Mouse (Mus musculus): ENCODE results near the gene Tmem72.

Gene Tmem72

DNA sequence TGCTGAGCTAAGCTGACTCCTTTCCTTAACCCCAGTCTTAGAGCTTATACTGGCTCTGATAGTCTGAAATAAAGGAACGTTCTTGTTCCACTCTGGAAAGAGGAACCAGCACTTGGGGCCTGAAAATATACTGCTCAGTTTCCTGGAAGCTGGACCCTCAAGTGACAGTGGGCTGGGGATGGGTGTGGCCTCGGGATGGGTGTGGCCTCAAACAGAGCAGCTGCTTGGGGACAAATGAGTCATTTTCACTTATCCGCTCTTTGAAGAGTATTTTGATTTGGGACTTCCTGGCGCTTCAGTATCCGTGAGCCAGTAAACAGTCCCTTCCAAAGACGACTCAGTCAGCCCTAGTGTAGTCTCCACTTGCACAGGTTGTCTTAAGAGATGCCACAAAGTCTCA is 34.4 kb downstream of the Tmem72 start:
- in situ Hi-C loops (cut with MseI, MboI) = no loop called here

DNA sequence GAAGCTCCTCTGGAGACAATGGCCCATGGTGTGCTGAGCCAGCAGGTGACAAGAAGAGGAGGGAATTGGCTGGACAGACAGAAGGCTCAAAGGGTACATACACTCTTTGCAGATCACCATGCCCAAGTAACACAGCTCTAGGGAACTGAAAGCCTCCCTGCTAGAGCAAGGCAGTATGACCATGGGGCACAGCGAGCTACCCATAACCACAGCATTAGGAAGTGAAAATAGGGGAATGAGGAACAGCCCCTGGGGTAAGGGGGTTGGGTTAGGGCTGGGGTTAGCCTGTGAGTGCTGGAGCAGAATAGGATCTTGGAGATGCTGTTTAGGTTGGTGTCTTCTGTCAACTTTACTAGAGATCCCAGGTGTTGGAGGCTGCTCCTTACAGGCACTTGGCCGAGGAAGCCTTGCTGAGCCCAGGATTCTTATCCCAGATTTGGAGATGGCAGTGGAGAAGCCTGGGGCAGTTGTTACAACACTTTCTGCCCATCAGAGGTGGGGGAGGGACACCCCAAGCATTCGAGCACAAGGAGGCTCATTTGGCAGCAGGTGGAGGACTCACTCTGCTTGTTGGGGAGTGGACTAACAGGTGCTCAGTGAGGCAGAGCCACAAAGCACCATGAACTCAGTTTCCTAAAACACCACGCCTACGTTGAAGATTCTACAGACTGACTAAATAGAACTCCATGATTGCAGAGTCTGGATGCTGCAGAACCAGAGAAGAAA is 37.0 kb downstream of the Tmem72 start:
- in situ Hi-C loops (cut with MseI, MboI) = no loop called here

DNA sequence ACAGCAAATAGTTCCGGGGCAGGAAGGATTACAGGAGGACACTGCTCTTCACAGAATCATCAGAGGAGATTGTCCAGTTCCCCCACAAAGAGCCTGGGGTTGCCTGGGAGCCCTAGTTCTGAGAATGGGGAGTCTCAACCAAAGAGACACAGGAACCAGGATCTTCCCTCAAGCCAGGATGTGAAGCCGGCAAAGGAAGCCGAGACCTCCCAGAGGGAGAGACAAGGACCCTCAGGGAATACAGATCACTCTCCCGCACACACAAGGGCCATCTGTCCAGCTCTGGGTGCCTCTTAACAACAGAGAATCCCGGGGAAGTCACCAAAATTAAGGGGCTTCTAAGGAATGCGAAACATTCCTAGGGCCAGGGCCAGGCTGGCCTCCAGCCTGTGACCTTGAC is 39.4 kb downstream of the Tmem72 start:
- in situ Hi-C loops (cut with MseI, MboI) = no loop called here

DNA sequence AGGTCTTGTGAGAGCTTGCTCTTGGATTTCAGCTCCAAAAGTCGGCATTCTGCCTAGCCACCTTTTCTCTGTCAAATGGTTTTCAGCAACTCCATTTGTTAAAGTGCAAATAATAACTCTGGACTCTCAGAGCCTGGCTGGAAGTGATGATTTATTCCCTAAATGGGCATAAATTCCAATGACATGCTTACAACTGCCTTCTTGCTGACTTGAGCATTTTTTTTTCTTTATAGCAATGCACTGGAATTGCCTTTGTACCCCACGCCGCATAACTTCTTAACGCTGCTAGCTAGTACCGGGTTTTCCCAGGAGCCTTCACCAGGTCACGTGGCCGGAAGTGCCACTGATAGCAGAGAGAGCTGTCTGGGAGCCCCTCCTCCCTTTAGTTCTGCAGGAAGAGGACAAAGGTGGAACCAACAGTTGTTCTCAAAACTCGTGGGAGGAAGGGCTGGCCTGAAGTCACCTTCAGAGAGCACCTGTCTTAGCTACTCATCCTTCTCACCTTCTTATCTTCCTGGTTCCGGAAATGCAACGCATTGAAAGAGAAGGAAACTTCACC is 40.3 kb downstream of the Tmem72 start:
- in situ Hi-C loops (cut with MseI, MboI) = no loop called here

DNA sequence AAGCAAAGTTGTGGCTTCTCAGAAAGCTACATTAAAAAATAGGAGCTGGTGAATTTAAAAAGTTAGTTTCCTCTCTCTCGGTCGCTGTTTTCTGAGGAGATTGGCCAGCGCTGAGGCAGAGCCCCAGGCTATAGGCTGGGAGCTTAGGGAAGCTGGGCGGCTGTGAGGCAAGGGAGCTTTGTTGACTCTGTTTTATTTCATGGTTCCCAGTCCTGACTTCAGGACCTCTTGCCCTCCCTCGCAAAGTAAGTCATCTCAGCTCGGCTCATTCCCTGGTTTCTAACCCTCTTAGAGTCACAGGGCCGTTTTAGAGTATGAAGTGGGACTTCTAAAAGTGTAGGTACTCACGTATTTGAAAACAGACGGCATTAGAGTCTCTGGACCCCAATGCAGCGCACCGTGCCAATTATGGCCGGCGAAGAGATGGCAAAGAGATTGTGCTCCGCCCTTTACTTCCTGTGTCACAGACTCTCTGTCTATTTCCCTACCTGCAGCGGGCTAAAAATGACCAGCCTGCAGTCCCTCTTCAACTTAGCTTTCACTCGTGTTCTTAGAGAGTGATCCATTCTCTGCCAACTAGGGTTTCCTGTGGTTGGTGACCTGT is 42.3 kb downstream of the Tmem72 start:
- in situ Hi-C loops (cut with MseI, MboI) = loop anchor here in 1 of 2 experiments (25.0 kb wide), 1 partner anchor 1163 kb away; the partner anchor contains the start of gene Zfp637

DNA sequence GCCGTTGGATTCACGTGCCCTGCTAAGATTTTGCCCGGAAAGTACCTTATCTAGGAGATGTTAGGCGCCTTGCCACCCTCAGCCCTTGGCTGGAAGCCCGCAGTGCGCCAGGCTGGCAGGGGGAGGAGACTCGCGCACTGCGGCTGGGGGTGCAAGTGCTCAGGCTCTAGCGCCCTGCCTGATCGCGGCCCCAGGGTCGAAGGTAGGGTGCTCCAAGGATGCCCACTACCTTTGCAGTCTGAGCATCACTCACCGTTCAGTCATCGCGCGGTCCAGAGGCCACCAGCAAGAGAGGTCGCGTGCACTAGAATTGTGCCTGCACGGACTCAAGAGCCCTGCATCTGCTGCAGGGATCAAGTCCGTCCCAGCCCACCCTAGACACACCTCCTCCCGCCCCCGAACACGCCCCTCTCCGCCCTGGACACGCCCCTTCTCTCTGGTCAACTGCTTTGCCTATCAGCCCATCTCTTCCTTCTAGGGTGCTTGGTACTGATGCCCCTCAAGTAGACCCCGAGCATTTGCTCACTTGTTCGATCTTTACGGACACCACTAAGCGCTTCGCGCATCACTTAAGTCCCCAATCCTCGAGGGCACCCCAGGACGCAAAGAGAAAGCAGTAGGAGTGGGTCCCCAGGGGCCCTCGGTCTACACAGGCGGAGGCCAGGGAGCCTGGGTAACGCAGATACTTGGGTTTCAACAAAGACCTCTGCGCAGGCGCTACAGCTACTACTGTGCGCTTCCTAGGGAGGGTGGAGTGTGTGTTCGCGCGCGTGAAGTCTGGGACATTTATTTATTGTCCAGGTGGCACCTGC is 43.0 kb downstream of the Tmem72 start, which contains the start of gene Rassf4:
TSS of gene Rassf4 (minus strand) at position 482 of the 812 bp plus-strand sequence.
- in situ Hi-C loops (cut with MseI, MboI) = loop anchor here in 1 of 2 experiments (25.0 kb wide), 1 partner anchor 1164 kb away; the partner anchor contains the start of gene Zfp637

DNA sequence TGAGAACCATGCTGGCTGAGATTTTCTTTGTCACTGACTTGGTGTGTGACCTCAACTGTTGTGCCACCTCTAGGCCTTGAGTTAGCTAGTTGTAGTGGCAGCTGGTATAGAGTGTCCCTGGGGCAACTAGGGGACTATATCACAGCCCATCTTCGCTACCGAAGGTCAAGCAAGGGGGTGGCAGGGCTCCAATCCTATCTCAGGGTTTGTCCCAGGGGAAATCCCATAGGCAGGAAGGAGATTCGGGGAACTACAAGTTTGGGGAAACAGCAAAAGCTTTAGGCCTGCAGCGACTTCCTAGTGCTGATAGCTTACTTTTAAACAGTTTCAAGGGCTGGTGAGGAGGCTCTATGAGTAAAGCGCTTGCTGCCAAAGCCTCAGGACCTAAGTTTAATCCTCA is 44.4 kb downstream of the Tmem72 start:
- in situ Hi-C loops (cut with MseI, MboI) = loop anchor here in 1 of 2 experiments (25.0 kb wide), 1 partner anchor 1165 kb away; the partner anchor contains the start of gene Zfp637

DNA sequence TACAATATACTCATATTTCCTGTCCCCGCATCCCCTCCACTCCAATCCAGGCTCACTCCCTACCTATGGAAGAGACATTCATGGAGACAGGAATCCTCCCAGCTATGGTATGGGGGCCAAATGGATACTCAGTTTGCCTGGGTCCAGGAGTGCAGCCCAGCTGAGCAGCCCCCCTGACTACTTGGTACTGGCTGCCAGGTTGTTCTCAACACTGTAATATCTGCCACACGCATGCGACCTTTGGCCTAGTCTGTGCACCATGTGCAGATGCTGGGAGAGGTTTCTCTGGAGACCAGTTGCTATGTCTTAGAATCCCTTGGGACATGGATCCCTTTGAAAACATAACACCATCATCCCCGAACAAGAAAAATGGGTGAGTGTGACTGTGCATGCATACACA is 44.9 kb downstream of the Tmem72 start:
- in situ Hi-C loops (cut with MseI, MboI) = loop anchor here in 1 of 2 experiments (25.0 kb wide), 1 partner anchor 1166 kb away; the partner anchor contains the start of gene Zfp637

DNA sequence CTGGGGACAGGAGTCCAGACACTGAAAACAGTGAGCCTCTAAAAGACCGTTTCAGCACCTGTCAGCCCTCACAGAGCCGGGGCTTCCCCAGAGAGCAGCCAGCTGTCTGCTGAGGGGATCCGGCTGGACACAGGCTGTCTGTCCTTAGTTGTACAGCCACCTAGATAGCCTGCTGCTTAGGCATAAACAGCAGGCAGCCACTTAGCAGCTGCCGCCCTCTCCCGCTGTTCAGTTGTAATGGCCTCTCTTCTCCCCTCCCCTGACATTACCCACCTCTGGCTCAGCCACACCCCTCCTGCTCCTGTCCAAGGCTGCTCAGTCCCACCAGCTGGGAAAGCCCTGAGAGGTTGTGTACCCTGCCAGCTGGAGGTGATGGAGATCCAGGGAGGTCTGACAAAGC is 45.7 kb downstream of the Tmem72 start:
- in situ Hi-C loops (cut with MseI, MboI) = loop anchor here in 1 of 2 experiments (25.0 kb wide), 1 partner anchor 1166 kb away; the partner anchor contains the start of gene Zfp637

DNA sequence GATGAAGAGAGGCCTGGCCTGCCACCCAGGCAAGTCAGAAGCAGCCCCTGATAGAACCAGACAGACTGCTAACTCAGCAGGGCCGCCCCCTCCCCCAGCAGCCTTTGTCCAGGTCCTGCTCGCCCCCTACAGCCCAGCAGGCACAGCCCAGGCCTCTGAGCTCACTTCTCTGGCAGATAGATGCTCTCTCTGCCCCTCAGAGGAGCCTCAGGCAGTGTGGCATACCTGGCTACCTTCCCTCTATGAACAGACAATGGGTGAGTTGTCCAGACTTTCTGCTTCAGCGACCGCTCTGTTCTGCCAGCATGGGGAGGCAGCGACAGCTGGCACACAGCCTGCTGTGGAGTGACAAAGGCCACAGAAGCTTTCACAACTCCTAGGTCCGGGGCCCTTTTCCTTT is 46.6 kb downstream of the Tmem72 start:
- in situ Hi-C loops (cut with MseI, MboI) = loop anchor here in 1 of 2 experiments (25.0 kb wide), 1 partner anchor 1167 kb away; the partner anchor contains the start of gene Zfp637

DNA sequence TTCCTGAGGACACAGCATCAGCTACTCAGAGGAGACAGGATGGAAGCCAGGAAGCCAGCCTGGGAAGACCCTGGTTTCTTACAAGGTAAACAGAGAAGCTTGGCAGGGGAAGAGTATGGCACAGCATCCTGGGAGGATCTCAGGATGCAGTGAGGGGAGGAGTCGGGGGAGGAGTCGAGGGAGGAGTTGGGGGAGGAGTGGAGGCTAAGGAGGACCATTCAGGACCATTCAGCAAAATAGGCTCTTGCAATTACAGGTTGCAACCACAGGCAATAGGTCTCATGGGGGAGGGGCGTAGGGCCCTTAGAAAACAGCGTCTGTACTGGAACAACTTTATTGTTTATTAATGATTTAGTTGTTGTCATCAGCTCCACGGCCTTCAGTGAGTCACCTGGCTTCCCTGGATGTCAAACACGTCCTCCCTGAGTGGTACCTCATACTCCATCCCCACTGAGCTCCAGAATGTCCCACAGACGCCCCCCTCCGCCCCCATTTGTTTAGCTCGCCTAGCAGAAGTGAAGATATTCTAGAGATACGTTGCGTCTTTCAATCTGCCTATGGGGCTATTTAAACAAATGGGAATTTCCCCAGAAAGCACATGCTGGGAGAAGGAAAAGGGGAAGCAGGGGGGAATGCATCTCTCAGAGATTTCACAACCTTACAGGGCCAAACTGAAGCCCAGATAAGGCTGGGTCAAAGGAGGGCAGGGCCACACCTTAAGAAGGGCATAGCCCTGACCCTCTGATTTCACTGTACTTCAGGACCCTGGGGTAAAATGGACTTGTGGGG is 47.8 kb downstream of the Tmem72 start:
- in situ Hi-C loops (cut with MseI, MboI) = loop anchor here in 1 of 2 experiments (25.0 kb wide), 1 partner anchor 1168 kb away; the partner anchor contains the start of gene Zfp637

DNA sequence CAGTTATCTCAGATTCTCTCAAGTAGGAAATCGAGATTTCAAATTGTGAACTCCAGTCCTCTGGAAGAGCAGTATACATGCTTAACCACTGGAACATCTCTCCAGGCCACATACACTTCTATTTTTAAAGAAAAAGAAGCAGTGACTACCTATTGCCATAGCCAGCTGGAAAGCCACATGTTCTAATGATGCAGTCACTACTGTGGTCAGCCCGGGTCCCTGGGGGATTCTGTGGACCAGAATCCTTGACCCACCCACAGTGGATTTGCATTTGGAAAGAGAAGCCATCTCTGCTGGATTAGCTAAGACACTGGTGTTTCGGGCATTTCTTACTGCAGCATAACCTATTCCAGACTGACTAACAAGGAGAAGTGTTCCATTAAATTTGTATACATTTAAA is 49.3 kb downstream of the Tmem72 start:
- in situ Hi-C loops (cut with MseI, MboI) = loop anchor here in 1 of 2 experiments (25.0 kb wide), 1 partner anchor 1170 kb away; the partner anchor contains the start of gene Zfp637

DNA sequence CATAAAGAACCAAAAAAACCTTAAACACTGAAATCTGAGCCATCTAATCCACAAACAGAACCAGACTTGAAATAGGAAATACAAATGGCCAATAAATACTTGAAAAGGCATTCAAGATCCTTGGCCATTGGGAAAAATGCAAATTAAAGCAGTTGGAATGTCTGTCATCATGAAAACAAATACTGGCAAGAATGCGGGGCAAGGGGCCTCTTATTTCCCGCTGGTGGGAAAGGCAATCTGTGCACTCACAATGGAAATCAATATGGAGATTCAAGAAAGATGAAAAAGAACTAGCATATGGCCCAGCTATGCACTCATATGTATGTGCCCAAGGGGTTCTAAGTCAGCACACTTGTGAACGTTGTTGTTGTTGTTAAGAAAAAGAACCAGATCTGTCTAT is 49.8 kb downstream of the Tmem72 start:
- in situ Hi-C loops (cut with MseI, MboI) = loop anchor here in 1 of 2 experiments (25.0 kb wide), 1 partner anchor 1170 kb away; the partner anchor contains the start of gene Zfp637

DNA sequence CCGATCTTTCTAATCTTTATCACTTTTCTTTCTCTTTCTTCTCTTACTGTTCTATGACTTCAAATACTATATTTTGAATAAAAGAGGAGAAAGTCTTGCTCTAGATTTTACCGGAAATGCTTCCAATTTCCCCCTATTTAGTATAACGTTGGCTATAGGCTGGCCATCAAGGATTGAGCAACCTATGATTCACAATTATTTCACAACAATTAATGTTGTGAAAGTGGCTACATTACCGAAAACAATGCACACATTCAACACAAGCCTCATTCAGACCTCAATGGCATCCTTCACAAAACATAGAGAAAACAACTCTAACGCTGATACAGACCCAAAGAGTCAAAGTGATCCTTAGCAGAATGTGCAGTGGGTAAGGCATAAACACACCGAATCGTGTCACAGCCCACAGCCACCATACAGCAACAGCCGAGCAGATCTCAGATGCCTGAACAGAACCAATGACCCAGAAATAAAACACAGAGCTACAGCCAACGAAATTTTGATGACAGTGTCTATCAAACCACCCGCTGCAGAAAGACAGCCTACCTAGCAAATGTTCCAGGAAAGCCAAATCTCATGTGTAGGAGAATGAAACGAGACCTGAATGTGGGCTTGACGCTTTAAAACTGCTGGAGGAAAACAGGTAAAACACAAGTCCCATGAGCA is 50.5 kb downstream of the Tmem72 start:
- in situ Hi-C loops (cut with MseI, MboI) = loop anchor here in 1 of 2 experiments (25.0 kb wide), 1 partner anchor 1171 kb away; the partner anchor contains the start of gene Zfp637

DNA sequence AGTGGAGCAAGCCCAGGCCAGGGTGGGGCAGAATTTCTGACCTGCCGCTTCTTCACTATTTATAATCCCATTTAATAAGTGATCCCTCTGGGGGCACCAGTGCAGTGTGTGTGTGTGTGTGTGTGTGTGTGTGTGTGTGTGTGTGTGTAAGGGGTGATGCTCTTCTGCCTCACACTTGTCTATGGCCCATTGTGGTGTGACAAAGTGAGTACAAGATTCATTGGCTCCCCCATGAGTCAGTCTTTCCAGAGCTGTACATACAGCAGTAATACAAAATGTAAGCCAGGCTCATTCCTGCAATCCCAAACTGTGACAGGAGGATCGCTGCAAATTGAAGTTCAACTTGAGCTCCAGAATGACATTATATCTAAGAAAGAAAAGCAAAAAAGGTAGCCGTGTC is 51.9 kb downstream of the Tmem72 start:
- in situ Hi-C loops (cut with MseI, MboI) = loop anchor here in 1 of 2 experiments (25.0 kb wide), 1 partner anchor 1172 kb away; the partner anchor contains the start of gene Zfp637

DNA sequence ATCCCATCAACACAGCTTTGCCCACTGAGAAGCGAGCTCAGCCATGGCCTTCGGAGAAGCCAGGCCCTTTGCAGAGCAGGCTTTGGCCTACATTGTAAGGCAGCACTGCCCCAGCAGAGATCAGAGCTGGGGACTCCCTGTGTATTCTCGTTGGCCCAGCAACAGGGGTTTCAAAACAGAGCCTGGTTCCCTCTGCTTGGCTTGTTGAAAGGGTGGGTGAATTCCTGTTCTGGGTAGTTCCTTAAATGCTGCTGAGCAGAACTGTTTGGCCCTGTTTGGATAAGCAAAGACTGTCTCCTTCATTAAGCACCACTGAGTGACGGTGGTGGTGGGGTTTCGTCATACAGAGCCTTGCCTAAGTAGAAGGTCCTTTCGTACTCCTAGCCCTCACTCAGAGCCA is 52.7 kb downstream of the Tmem72 start:
- in situ Hi-C loops (cut with MseI, MboI) = loop anchor here in 1 of 2 experiments (25.0 kb wide), 1 partner anchor 1173 kb away; the partner anchor contains the start of gene Zfp637

DNA sequence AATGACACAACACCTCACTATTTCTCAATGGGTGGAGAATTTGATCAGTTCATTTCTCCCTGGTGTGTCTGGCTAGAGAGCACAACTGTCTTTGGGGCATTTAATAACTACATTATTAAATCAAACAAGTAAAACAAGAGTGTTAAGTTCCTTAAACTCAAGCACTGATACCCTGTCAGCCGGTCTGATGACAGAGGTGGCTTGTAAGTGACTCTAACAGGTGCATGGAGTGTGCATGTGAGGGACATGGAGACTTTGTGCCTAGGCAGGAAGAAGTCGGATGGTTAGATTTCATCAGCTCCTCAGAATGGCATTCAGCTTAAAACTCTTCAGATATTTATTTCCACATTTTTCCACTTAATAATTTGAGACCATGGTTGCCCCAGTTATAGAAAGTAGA is 53.3 kb downstream of the Tmem72 start:
- in situ Hi-C loops (cut with MseI, MboI) = loop anchor here in 1 of 2 experiments (25.0 kb wide), 1 partner anchor 1174 kb away; the partner anchor contains the start of gene Zfp637

DNA sequence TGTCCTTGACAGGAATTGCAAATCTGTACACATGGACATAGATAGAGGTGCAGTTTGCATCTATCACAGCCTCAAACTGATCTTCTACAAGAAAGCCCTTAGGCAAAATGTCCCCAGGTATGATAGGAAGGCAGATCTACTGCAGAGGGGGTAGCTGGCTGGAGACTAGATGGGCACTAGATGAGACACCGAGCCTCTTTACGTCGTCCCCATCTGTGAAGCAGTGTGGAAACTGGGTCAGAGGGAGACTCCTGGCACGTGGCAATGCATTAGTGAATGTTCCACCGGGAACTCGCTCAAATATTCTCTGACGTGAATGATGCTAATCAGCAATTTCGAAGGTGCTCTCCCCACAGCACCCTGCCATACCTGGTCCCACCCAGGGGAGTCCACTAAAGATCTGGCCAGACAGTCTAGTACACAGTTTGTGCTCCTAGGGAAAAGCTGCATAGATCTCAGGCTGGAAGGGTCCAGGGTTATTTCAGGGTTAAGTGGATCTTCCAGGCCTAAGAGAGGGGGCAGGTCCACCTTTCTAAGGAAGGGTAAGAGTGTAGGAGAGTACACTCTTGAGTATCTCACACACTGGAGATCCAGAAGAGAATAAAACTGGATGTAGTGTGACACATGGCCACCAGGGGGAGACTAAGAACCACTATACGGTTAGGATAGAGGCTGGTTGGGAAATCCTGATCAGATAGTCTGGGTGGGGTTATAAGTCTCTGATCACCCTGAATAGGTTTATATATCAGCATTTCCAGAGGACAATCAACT is 62.8 kb downstream of the Tmem72 start:
- in situ Hi-C loops (cut with MseI, MboI) = loop anchor here (5.0 to 25.0 kb wide), 2 partner anchors 43 to 1183 kb away; partner anchors contain the start of gene Zfp637 (in 1 of the 2)
